Mouse (Mus musculus): ENCODE results near the gene Gphb5.

DNA sequence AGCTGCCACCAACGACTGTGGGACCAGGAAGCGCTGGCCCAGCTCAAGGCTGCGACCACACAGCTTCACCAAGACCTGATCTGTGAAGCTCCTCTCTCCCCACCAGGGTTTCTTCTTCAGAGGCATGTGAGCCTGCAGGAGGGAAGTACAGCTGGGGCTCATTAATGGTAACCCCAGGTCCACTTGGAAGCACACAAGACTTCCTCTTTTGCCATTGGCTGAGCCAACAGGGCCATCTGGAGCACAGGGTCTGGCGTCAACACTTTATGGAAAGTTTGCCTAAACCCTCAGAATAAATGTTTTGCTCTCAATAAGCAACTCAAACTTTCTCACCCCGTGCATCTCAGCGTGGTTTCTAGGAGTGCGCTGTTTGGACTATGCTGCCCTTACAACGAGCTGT, 29.4 kb downstream of the Gphb5 start:
- no peak for TF ChIP-seq CTCF (IDR thresholded peaks at IDR 0.05; ENCODE audit: low read depth)
- TF ChIP-seq EP300 (IDR thresholded peaks at IDR 0.05; ENCODE audit: low read depth): no peak
